Mouse (Mus musculus) bone marrow, adult 2 months (tissue): ENCODE results near the gene Sfmbt1. TPM values are rescaled to one million over a fixed set of nuclear protein-coding genes. Genes with fewer than 3 reads are reported as not detected.
A peak's percentile ranks its signal among the peaks of the same experiment; 100 is the strongest.

Source experiments
- H3K27ac ChIP-seq: fragments of 200-500 bp; 2 replicates; pipeline ENCODE4 v1.5.1; 2012; ENCODE audit warnings: low read depth, mild to moderate bottlenecking, control low read depth, inconsistent platforms, low read length; ENCODE audit not compliant: control insufficient read depth, poor library complexity, insufficient read depth
- H3K4me1 ChIP-seq: fragments of 200-500 bp; 2 replicates; pipeline ENCODE4 v1.6.1; 2011; ENCODE audit warnings: low read length; ENCODE audit not compliant: control insufficient read depth, insufficient read depth
- H3K4me3 ChIP-seq: fragments of 200-500 bp; replicated peaks from 2 replicates; pipeline ENCODE3; 2011; ENCODE audit warnings: mild to moderate bottlenecking, low read depth, low read length, control low read depth; ENCODE audit not compliant: control insufficient read depth
- CTCF ChIP-seq: fragments of 200-500 bp; IDR thresholded peaks from 2 replicates; pipeline ENCODE4 v1.5.1; 2011; ENCODE audit warnings: low read length, control low read depth; ENCODE audit not compliant: control insufficient read depth, insufficient read depth
- POLR2A ChIP-seq: fragments of 200-500 bp; IDR thresholded peaks from 2 replicates; pipeline ENCODE4 v1.6.1; 2011; ENCODE audit warnings: low read depth, mild to moderate bottlenecking, control low read depth, low read length, borderline replicate concordance; ENCODE audit not compliant: control insufficient read depth
- WGBS: fragments of 180-500 bp; shearing (Covaris S2); methylation state at CpG from one replicate; pipeline ENCODE4 v1.1.7; 2018; 5-methylcytosine and 5-hydroxymethylcytosine counted together
- polyA plus RNA-seq: library from polyadenylated mRNA; stranded (reverse); fragments of >200 nt; gene quantifications from 2 replicates; pipeline ENCODE4 v1.2.4, GENCODE M21; 2011; ENCODE audit warnings: low replicate concordance; ENCODE audit not compliant: missing spikeins, insufficient read depth, insufficient read length

Sfmbt1 gene
- polyA plus RNA-seq, 1 experiment: 8.9 TPM

- Histone ChIP-seq H3K4me1 (no peaks in the 10 kb centered on the region), H3K27ac (no peak overlapping the region), H3K4me3 (no peak overlapping the region)
- no peak for TF ChIP-seq CTCF
- no peak for TF ChIP-seq POLR2A
- 89% methylated on average over 9 of the region's 9 CpGs for WGBS
These were observed 147.7 kb downstream of the Sfmbt1 start for GRCm38 (mm10) chr14:30862368-30862767.

GRCm38 (mm10) chr14:30865311-30865710, 150.7 kb downstream of the Sfmbt1 start:
- no peak overlapping the region for H3K27ac ChIP-seq
- TF ChIP-seq CTCF (peak; percentile 27; the same call in 1 of the 2 replicates), POLR2A (no peak)
- WGBS: 76% methylated on average over 3 of the region's 3 CpGs
- H3K4me3 ChIP-seq: no peak overlapping the region
- no peaks in the 10 kb centered on the region; the same call in 1 of the 2 replicates for H3K4me1 ChIP-seq

GRCm38 (mm10) chr14:30867042-30867441, 152.4 kb downstream of the Sfmbt1 start:
- H3K4me1 ChIP-seq: peaks cover 3% of the 10 kb centered on the region
- TF ChIP-seq POLR2A (no peak), CTCF (peak; percentile 90)
- H3K4me3 ChIP-seq: no peak overlapping the region
- WGBS: 28% methylated on average over 5 of the region's 5 CpGs
- H3K27ac ChIP-seq: no peak overlapping the region

- Histone ChIP-seq H3K4me3 (no peak overlapping the region), H3K27ac (no peak overlapping the region), H3K4me1 (peaks cover 3% of the 10 kb centered on the region)
- 70% methylated on average over 10 of the region's 10 CpGs for WGBS
- TF ChIP-seq CTCF (no peak), POLR2A (no peak)
These were observed 154.2 kb downstream of the Sfmbt1 start for GRCm38 (mm10) chr14:30868826-30869225.

GRCm38 (mm10) chr14:30869391-30869801, 154.7 kb downstream of the Sfmbt1 start:
- Histone ChIP-seq H3K4me1 (peaks cover 3% of the 10 kb centered on the region), H3K4me3 (no peak overlapping the region), H3K27ac (peak overlapping the region; percentile 82)
- no peak for TF ChIP-seq CTCF
- no peak for TF ChIP-seq POLR2A
- WGBS: 61% methylated on average over 8 of the region's 8 CpGs

- peaks cover 5% of the 10 kb centered on the region for H3K4me1 ChIP-seq
- peak overlapping the region; percentile 82 for H3K27ac ChIP-seq
- WGBS: 69% methylated on average over 25 of the region's 25 CpGs
- TF ChIP-seq POLR2A (no peak), CTCF (0 out of 2 replicates have a peak, but pooled peaks have one; percentile 3)
- H3K4me3 ChIP-seq: no peak overlapping the region
These were observed 155.8 kb downstream of the Sfmbt1 start for GRCm38 (mm10) chr14:30870206-30871147.

Other genes with a start within 250 kb of the Sfmbt1 start
- 5.5 and 16.6 TPM in 2 replicates for gene Dcp1a, start 235.3 kb upstream of the Sfmbt1 start, polyA plus RNA-seq
- gene Cacna1d, start 223.4 kb upstream of the Sfmbt1 start, polyA plus RNA-seq: 0.43 and 1.7 TPM in 2 replicates
- 382 and 665 TPM in 2 replicates for gene Tkt, start 166.5 kb upstream of the Sfmbt1 start, polyA plus RNA-seq
- 67.1 and 177 TPM in 2 replicates for gene Prkcd, start 88.6 kb upstream of the Sfmbt1 start, polyA plus RNA-seq
- 3.1 and 4.9 TPM in 2 replicates for gene Rft1, start 60.5 kb upstream of the Sfmbt1 start, polyA plus RNA-seq
- gene Tmem110, start 110.7 kb downstream of the Sfmbt1 start, polyA plus RNA-seq: 5.5 and 18.2 TPM in 2 replicates
- gene Mustn1, start 164.4 kb downstream of the Sfmbt1 start, polyA plus RNA-seq: 2.1 and 4.9 TPM in 2 replicates
- gene Itih4, start 171.6 kb downstream of the Sfmbt1 start, polyA plus RNA-seq: 3.3 and 6.6 TPM in 2 replicates
- gene Itih3, start 208.9 kb downstream of the Sfmbt1 start, polyA plus RNA-seq: 0.79 and 3.0 TPM in 2 replicates
- 1.6 TPM in 1 of 2 replicates, not detected in the other for gene Itih1, start 228.4 kb downstream of the Sfmbt1 start, polyA plus RNA-seq
- 1.6 and 5.9 TPM in 2 replicates for gene Nek4, start 236.5 kb downstream of the Sfmbt1 start, polyA plus RNA-seq